Mouse (Mus musculus) cerebellum, postnatal 25 days (tissue): ENCODE results near the gene Ncam1.

Source experiments
- DNase-seq, 2 experiments: peaks; one replicate each; pipeline ENCODE4 v3.0.0; 2021; ENCODE audit warnings: mixed read lengths in 2 of 2

Ncam1 gene

GRCm38 (mm10) chr9:49493979-49494649, 304.6 kb downstream of the Ncam1 start:
- DNase-seq = peak; percentile 64 to 73

GRCm38 (mm10) chr9:49490609-49491008, 308.1 kb downstream of the Ncam1 start:
- no peak for DNase-seq

DNA sequence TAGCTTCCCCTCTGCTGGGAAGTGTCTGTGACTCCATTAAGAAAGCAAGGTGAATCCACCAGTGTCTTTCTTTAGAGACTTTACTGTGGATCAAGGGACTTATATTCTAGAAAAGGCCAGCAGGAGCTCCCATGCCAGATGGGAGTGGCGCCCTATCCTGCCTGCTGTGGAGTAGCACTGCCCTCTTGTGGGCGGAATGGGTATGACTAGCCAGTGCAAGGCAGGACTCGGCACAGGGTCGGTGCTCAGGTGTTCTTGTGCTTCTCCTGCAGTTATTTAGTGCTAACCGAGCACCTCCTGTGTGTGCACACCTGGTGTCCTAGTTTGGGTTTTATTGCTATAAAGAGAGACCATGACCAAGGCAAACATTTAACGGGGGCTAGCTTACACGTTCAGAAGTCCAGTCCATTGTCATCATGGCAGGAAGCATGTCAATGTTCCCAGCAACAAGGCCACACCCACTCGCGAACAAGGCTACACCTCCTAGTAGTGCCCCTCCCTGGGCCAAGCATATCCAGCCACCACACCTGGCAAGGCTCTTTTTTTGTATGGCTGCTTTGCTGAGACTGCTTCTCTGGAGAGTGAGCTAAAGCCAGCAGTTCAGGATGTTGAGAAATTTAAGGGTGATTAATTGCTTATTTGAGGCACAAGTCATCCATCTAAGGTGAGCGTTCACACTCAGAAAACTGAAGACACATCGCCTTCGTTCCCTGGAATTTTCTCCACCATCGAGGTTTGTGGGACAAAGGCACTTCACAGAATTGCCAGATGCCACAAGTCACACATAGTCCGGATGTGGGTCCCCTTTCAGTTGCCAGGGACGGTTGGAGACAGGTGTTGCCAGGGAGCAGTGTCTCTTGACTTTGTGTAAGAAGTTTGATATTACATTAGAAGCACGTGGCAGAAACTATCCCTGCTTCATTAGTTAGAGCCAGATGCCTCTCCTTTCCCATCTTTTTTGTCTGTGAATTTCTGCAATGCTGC, 309.5 kb downstream of the Ncam1 start:
- peak; percentile 90 to 92 for DNase-seq

DNA sequence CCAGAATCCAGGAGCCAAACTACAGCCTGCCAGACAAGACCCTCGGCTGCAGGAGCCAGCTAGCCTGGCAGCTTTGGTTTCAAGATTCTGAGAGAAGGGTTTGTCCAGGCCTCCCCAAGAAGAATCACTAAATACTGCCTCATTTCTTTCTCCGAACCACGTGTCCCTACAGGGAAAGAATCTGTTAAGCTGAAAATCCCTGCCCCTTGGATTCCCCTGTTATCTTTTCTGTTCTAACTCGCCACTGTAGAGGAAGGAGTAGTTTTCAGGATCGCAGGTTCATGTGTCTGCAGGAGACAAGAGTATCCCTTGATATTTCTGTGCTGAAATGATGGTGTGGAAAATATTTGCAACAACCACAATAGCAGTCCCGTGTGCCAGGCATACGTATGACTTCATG, 310.5 kb downstream of the Ncam1 start:
- DNase-seq = no peak

- no peak for DNase-seq
Measured at GRCm38 (mm10) chr9:49487657-49487943, 311.1 kb downstream of the Ncam1 start.

GRCm38 (mm10) chr9:49486805-49487656, 311.7 kb downstream of the Ncam1 start:
- no peak for DNase-seq

DNA sequence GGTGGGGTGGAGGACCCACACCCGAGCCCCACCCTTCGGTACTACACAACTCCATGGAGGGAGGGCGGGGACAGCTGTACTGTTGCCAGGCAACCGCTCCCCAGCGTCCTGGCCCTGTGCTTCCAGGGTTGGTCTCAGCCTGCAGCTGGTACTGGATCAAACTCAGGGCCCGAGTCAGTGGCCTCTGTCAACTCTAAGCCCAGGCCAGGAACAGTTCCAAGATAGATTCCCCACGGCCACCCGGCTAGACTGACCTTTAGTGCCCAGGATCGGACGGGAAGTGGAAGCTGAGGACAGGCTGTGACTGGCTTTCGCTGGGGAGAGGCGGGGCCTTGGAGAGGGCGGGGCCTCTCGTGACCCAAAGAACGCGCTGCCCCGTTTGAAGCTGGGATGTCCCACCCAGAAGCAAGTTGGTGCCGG, 312.8 kb downstream of the Ncam1 start, which contains the start of gene Ttc12:
Gene Ttc12, minus strand, starts transcription at position 334 of the 420 bp plus-strand sequence.
- peak; percentile 61 to 67 for DNase-seq

GRCm38 (mm10) chr9:49485250-49485891, 313.4 kb downstream of the Ncam1 start:
- DNase-seq = peak; percentile 37 to 57

DNA sequence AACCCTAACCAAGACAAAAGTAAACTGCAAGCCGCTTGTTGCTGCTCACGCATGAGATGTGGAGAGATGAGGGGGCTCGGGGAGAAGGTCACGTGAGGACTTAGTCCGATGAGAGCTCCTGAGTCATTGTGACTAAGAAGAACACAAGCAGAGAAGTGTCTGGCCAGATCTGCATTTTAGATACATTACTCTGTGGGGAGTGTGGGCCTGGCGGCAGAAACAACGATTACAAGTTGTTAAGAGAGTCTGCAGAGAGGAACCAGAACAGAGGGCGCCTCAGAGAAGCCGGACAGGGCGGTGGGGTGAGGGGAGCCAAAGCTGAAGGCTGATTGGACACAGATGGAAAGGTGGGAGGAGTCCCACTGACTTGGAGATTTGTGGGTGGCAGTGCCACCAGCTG, 315.4 kb downstream of the Ncam1 start:
- DNase-seq = no peak

DNA sequence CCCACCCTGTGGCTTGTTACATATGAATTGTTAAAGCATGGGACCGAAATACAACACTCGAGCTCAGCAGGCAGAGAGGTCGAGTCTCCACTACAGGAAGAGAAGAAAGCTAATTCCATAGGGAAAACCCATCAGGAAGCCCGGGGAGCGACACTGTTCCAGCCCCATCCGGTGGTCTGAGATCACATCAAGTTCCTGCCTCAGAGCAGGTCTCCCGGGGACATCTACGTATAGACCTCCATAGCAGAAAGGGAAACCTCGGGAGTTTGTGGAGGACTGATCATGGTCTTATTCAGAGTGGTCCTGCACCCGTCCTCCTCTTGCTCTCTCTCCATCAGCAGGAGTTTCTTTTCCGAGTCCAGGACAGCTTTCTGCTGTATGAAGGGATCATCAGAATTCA, 326.6 kb downstream of the Ncam1 start:
- DNase-seq = no peak

GRCm38 (mm10) chr9:49470946-49471345, 327.8 kb downstream of the Ncam1 start:
- DNase-seq = no peak

GRCm38 (mm10) chr9:49470006-49470405, 328.7 kb downstream of the Ncam1 start:
- no peak for DNase-seq

DNA sequence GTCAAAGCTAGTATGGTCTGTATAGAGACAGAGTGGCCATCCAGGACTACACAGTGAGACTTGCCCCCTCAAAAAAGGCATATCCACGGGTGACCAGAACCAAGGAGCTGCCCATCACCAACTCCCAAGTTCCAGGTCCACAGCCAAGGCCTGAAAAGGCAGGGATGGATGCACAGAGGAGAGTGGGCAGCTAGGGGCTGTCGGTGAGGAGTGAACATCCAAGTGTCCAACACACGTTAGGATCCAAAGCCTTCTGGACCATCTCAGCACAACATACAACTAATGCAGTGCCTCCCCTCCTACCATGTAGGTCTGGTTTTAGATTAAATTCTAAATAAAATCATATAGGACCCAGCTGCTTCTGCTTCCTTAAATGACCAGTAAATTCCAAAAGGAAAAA, 342.6 kb downstream of the Ncam1 start:
- DNase-seq = no peak

DNA sequence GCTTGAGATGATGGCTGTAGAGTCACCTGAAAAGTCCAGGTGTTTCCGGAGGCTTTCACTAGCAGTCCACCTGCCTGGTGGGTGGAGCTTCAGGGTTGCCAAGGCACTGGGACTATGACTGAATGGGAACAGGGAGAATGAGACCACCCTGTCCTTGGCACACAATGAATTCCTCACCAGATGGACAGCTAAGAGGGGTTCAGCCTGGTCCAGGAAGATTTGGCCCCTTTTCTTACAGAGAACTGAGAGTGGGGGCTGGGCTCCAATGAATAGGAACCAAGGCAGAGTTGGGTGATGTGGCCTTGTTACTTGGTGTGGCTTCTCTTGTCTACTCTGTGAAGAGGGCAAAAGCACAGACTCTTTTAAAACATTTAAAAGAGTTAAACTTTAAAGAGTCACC, 346.3 kb downstream of the Ncam1 start:
- DNase-seq = no peak
